Mouse (Mus musculus) ES-Bruce4 (cell line): ENCODE measurements around the gene Smad5. TPM values are rescaled to one million over a fixed set of nuclear protein-coding genes. Genes with fewer than 3 reads are reported as not detected.

Experiments used
- H3K27ac ChIP-seq: 2 replicates; pipeline ENCODE4 v1.5.1; 2012; ENCODE audit warnings: low read length, inconsistent platforms; ENCODE audit not compliant: insufficient read depth
- H3K27me3 ChIP-seq: 2 replicates; pipeline ENCODE4 v1.6.1; 2012; ENCODE audit warnings: mild to moderate bottlenecking, low read length, inconsistent platforms; ENCODE audit not compliant: control insufficient read depth, poor library complexity, insufficient read depth, severe bottlenecking
- H3K36me3 ChIP-seq: 2 replicates; pipeline ENCODE4 v1.6.1; 2012; ENCODE audit warnings: inconsistent platforms, mild to moderate bottlenecking, low read length, moderate library complexity; ENCODE audit not compliant: control insufficient read depth, poor library complexity, insufficient read depth, severe bottlenecking
- H3K4me1 ChIP-seq: one replicate; pipeline ENCODE4 v1.8.1; 2011; ENCODE audit warnings: low read length; ENCODE audit not compliant: control insufficient read depth, insufficient read depth
- H3K4me3 ChIP-seq: 2 replicates; pipeline ENCODE4 v1.5.1; 2011; ENCODE audit warnings: low read depth, mild to moderate bottlenecking, low read length
- H3K9ac ChIP-seq: 2 replicates; pipeline ENCODE4 v1.6.1; 2012; ENCODE audit warnings: low read depth, mild to moderate bottlenecking, inconsistent platforms; ENCODE audit not compliant: poor library complexity, severe bottlenecking
- H3K9me3 ChIP-seq: replicated peaks from 2 replicates; pipeline ENCODE4 v1.6.1; 2012; ENCODE audit warnings: mild to moderate bottlenecking, low read length, inconsistent platforms; ENCODE audit not compliant: control insufficient read depth, poor library complexity, insufficient read depth, severe bottlenecking
- CTCF ChIP-seq: IDR thresholded peaks from one replicate; pipeline ENCODE4 v1.8.1; 2011; ENCODE audit warnings: low read depth, low read length
- EP300 ChIP-seq: IDR thresholded peaks from 2 replicates; pipeline ENCODE4 v1.6.1; 2011; ENCODE audit warnings: low read depth, low read length; ENCODE audit not compliant: insufficient read depth
- POLR2A ChIP-seq: IDR thresholded peaks from one replicate; pipeline ENCODE4 v1.8.1; 2011; ENCODE audit warnings: low read length; ENCODE audit not compliant: insufficient read depth
- polyA plus RNA-seq: library from polyadenylated mRNA; stranded (reverse); fragments of >200 nt; gene quantifications from 2 replicates; pipeline ENCODE4 v1.2.4, GENCODE M21; 2011; ENCODE audit warnings: low read depth; ENCODE audit not compliant: missing spikeins, insufficient read depth, insufficient read length

Smad5 gene
- polyA plus RNA-seq, 1 experiment = 34.2 TPM

DNA sequence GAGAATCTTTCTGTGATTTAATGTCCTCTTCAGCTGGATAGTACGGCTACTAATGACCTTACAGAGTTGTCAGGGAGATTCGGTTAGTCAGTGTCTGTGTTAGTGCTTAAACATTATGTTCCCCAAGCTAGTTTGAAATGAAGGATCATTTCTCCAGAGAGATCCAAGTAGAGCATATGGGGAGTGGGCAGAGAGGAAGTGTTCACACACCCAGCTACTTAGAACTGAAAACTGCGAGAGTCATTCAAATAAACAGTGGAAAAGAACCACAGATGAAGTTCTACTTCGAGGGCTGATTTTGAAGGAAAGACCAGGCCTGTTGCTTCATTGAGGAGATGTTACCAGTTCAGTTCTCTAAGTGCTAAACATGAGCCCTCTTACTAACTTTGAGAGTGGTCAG, 23.7 kb downstream of the Smad5 start:
- H3K4me1 ChIP-seq = no peaks in the 10 kb centered on the region
- H3K27me3 ChIP-seq = no peaks in the 10 kb centered on the region
- TF ChIP-seq POLR2A = no peak
- TF ChIP-seq EP300 = no peak
- TF ChIP-seq CTCF = no peak
- H3K4me3 ChIP-seq = no peak overlapping the region
- no peak overlapping the region for H3K9ac ChIP-seq
- peaks cover under 1% of the 10 kb centered on the region; the same call in 1 of the 2 replicates for H3K9me3 ChIP-seq
- H3K36me3 ChIP-seq = peaks cover 7% of the 10 kb centered on the region
- H3K27ac ChIP-seq = no peak overlapping the region

DNA sequence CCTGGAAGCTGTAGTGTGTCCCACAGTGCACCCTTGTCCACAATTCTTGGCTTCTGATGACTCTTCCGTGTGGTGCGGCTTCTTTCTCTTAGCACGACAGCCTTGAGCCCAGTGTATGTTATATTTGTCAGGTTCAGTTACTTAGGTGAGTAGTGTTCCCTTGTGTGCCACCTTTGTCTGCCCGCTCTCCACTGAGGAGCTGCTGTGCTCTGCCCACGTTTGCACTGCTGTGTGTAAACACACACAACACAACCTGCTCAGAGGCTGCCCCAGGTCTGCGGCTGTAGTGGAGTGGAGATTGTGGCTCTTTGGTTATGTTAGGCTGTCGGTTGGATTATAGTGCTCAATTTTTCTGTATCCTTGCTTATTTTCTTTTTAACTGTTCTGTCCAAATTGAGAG, 26.2 kb downstream of the Smad5 start:
- H3K4me3 ChIP-seq = no peak overlapping the region
- no peaks in the 10 kb centered on the region for H3K4me1 ChIP-seq
- H3K27ac ChIP-seq = no peak overlapping the region
- H3K9me3 ChIP-seq = no peaks in the 10 kb centered on the region
- H3K36me3 ChIP-seq = peaks cover 7% of the 10 kb centered on the region
- H3K9ac ChIP-seq = no peak overlapping the region
- TF ChIP-seq POLR2A = no peak
- TF ChIP-seq CTCF = no peak
- TF ChIP-seq EP300 = no peak
- H3K27me3 ChIP-seq = no peaks in the 10 kb centered on the region

DNA sequence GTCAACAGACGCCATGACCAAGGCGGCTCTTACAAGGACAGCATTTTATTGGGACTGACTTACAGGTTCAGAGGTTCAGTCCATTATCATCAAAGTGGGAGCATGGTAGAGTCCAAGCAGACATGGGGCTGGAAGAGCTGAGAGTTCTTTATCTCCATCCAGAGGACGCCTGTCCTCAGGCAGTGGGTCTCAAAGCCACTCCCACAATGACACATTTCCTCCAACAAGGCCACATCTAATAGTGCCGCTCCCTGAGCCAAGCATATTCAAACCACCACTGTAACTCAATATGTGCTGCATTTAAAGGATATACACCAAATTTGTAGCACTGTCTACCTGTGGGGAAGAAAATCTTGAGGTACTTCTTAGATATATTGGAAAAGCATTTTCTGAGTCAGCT, 31.8 kb downstream of the Smad5 start:
- H3K27ac ChIP-seq = no peak overlapping the region
- no peaks in the 10 kb centered on the region for H3K4me1 ChIP-seq
- H3K9ac ChIP-seq = no peak overlapping the region
- no peaks in the 10 kb centered on the region for H3K27me3 ChIP-seq
- peaks cover 2% of the 10 kb centered on the region; the same call in 1 of the 2 replicates for H3K36me3 ChIP-seq
- no peak for TF ChIP-seq POLR2A
- no peak for TF ChIP-seq EP300
- no peak for TF ChIP-seq CTCF
- no peaks in the 10 kb centered on the region for H3K9me3 ChIP-seq
- no peak overlapping the region for H3K4me3 ChIP-seq

DNA sequence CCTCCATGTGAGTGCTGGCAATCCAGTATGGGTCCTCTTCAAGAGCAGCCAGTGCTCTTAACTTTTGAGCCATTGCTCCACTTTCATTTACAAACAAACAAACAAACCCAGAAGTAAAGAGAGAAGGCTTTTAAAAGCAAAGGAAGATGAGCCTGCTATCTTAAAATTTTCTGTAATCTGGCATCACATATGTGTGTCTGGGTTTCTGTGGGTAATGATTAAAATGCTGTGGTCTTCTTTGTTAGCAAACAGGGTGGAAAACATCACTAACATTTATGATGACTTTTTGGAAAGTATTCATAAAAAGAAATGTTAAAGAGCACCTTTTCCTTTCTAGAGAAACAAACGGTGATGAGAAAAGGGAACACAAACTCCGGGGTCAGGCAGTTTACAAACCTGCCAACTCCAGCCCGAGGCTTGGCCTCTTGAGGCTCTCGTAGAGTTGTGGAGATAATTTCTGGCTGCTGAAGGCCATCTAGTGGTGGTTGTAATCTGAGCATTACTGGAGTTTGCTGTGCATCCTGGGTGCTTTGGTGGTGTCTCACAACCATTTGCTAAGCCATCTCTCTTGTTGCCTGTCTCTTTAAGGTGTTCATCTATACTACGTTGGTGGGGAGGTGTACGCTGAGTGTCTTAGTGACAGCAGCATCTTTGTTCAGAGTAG, 32.5 kb downstream of the Smad5 start:
- no peak for TF ChIP-seq EP300
- TF ChIP-seq CTCF = peak; percentile 9
- Histone ChIP-seq H3K9me3 (no peaks in the 10 kb centered on the region), H3K36me3 (peaks cover 2% of the 10 kb centered on the region; the same call in 1 of the 2 replicates), H3K27ac (no peak overlapping the region), H3K27me3 (no peaks in the 10 kb centered on the region), H3K4me1 (no peaks in the 10 kb centered on the region), H3K4me3 (no peak overlapping the region), H3K9ac (no peak overlapping the region)

DNA sequence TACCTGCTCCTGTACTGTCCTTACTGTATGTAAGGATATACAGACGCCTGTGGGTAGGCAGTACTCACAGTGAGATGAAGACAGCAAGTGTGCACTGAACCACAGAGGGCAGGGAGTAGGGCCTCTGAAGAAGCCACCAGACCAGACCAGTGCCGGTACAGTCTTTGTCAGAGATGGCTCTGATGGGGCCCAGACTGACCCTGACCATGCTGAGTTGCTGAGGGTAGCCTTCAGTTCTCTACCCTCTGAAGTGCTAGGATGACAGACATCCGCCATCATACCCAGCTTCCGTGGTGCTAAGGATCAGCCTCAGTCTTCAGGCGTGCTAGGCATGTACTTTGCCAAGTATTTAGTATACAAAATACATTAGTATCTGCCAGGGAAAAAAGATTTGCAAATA, 36.7 kb downstream of the Smad5 start:
- Histone ChIP-seq H3K27ac (no peak overlapping the region), H3K27me3 (no peaks in the 10 kb centered on the region), H3K9me3 (no peaks in the 10 kb centered on the region), H3K36me3 (no peaks in the 10 kb centered on the region; the same call in 1 of the 2 replicates), H3K4me1 (no peaks in the 10 kb centered on the region), H3K4me3 (no peak overlapping the region), H3K9ac (no peak overlapping the region)
- TF ChIP-seq EP300 = no peak
- no peak for TF ChIP-seq POLR2A
- no peak for TF ChIP-seq CTCF

DNA sequence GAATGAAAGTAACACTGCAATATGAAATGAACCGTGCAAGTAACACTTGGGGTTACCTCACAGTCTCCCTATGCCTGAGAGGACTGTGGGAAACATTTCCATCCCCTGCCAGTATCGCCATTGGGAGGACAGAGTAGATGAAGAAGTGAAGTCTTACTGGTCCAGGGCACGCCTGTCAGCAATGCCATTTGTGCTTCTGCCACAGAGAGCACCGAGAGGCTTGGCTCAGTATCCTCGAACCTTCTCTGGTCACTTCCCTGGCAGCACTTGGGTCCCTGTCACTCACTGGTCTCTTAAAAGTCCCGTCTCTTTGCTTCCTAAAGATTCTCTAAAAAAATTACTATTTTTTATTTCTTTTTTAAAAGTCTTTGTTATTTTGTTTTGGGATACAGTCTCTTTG, 37.7 kb downstream of the Smad5 start:
- Histone ChIP-seq H3K36me3 (no peaks in the 10 kb centered on the region; the same call in 1 of the 2 replicates), H3K27me3 (no peaks in the 10 kb centered on the region), H3K4me3 (no peak overlapping the region), H3K9ac (no peak overlapping the region), H3K9me3 (no peaks in the 10 kb centered on the region), H3K4me1 (no peaks in the 10 kb centered on the region), H3K27ac (no peak overlapping the region)
- TF ChIP-seq CTCF = no peak
- TF ChIP-seq POLR2A = no peak
- TF ChIP-seq EP300 = no peak
